Comparison of ENCODE assay signal across 27 mouse cellular contexts in the genomic region with DNA sequence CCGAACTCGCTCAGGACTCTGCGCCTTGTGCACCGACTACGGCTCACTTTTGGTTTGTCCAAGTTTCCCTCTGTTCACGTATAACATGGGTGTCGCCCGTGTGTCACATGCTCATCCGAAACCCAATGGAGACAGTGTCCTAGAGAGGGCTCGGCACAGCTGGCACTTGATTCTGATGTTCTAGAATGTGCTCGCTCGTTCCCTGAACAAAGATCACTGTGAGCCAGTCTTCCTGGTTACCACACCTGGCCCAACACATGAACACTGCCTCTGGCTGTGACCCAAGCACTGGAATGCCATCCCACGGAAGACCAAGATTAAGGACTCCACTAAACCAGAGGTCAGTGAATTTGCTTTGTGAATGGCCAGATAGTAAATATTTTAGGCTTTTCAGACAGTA. TPM values are rescaled to one million over a fixed set of nuclear protein-coding genes. Genes with fewer than 3 reads are reported as not detected.
DNase-seq lines count a peak whose midpoint lies in the region; ATAC-seq and TF ChIP-seq lines count a peak whose summit lies in the region.
"Had no signal": no experiment of that assay in that cellular context is flagged by ENCODE, and none has a peak within 500 bp of the region (broad histone marks: within the 10 kb centered on the region; RNA-seq: fewer than 3 reads in every experiment).

No protein-coding gene starts in this region.

- H3K4me3 ChIP-seq in layer of hippocampus, adult 2 months: no peak overlapping the region
- H3K4me3 ChIP-seq in testis, adult 2 months (ENCODE audit: control insufficient read depth, low read depth, low read length): peak overlapping the region; percentile 75
- H3K4me3 ChIP-seq in intestine, embryonic 15.5 days (replicated peaks): no peak overlapping the region
- no peak overlapping the region for H3K4me3 ChIP-seq in stomach, postnatal 0 days (ENCODE audit: low read depth, low read length)
- H3K4me3 ChIP-seq: forebrain, embryonic 10.5 days; heart, embryonic 12.5 days; hindbrain, embryonic 10.5 days; limb, embryonic 13.5 days; liver, embryonic 13.5 days; midbrain, embryonic 15.5 days; neural tube, embryonic 13.5 days had no signal

- no peak overlapping the region for H3K4me2 ChIP-seq in intestine, embryonic 15.5 days (replicated peaks)
- no peak overlapping the region for H3K4me2 ChIP-seq in stomach, postnatal 0 days (replicated peaks; ENCODE audit: low read depth)
- H3K4me2 ChIP-seq: heart, embryonic 12.5 days; limb, embryonic 13.5 days; liver, embryonic 13.5 days; midbrain, embryonic 15.5 days; neural tube, embryonic 13.5 days had no signal

- no peak overlapping the region for H3K9ac ChIP-seq in intestine, embryonic 15.5 days
- no peak overlapping the region for H3K9ac ChIP-seq in stomach, postnatal 0 days (ENCODE audit: low read length)
- H3K9ac ChIP-seq: heart, embryonic 12.5 days; limb, embryonic 13.5 days; liver, embryonic 13.5 days; midbrain, embryonic 15.5 days; neural tube, embryonic 13.5 days had no signal

- ATAC-seq in intestine, embryonic 15.5 days: peak; percentile 32; the same call in 1 of the 2 replicates
- ATAC-seq in stomach, postnatal 0 days (ENCODE audit: low FRiP score, low TSS enrichment): peak; percentile 73
- ATAC-seq: forebrain, embryonic 16.5 days; hindbrain, embryonic 16.5 days; midbrain, embryonic 15.5 days had no signal

- WGBS in intestine, embryonic 15.5 days: 78% methylated on average over 13 of the region's 13 CpGs
- 72% methylated on average over 13 of the region's 13 CpGs for WGBS in stomach, postnatal 0 days

- H3K9me3 ChIP-seq in intestine, embryonic 15.5 days: no peaks in the 10 kb centered on the region
- no peaks in the 10 kb centered on the region for H3K9me3 ChIP-seq in stomach, postnatal 0 days (ENCODE audit: control insufficient read depth, low read length)
- H3K9me3 ChIP-seq: forebrain, embryonic 10.5 days; heart, embryonic 12.5 days; hindbrain, embryonic 10.5 days; limb, embryonic 13.5 days; liver, embryonic 13.5 days; midbrain, embryonic 15.5 days; neural tube, embryonic 13.5 days had no signal

- H3K27me3 ChIP-seq in testis, adult 2 months (ENCODE audit: control insufficient read depth, insufficient read depth, low read length): no peaks in the 10 kb centered on the region
- no peaks in the 10 kb centered on the region for H3K27me3 ChIP-seq in intestine, embryonic 15.5 days (replicated peaks)
- H3K27me3 ChIP-seq in stomach, postnatal 0 days (ENCODE audit: control insufficient read depth, insufficient read depth, low read length): no peaks in the 10 kb centered on the region
- H3K27me3 ChIP-seq: limb, embryonic 13.5 days; midbrain, embryonic 15.5 days; neural tube, embryonic 13.5 days had no signal

- no peak for TF ChIP-seq EP300 in stomach, postnatal 0 days (optimal IDR thresholded peaks at IDR 0.05)

- no peak for TF ChIP-seq CTCF in layer of hippocampus, adult 2 months (conservative IDR thresholded peaks at IDR 0.05)
- no peak for TF ChIP-seq CTCF in testis, adult 2 months (IDR thresholded peaks at IDR 0.05; ENCODE audit: control insufficient read depth, insufficient read depth, insufficient replicate concordance, low read depth, low read length)
- TF ChIP-seq CTCF in stomach, postnatal 0 days (IDR thresholded peaks at IDR 0.05; ENCODE audit: low read depth): no peak

- peak; percentile 45; the same call in 1 of the 2 replicates for TF ChIP-seq POLR2A in testis, adult 2 months (IDR thresholded peaks at IDR 0.05; ENCODE audit: control insufficient read depth, low read depth, low read length)

- H3K36me3 ChIP-seq in testis, adult 2 months (ENCODE audit: control insufficient read depth, insufficient read depth, low read length): no peaks in the 10 kb centered on the region
- H3K36me3 ChIP-seq in intestine, embryonic 15.5 days: peaks cover 4% of the 10 kb centered on the region; the same call in 1 of the 2 replicates
- H3K36me3 ChIP-seq in stomach, postnatal 0 days (ENCODE audit: control insufficient read depth, insufficient read depth, low read length): no peaks in the 10 kb centered on the region; the same call in 1 of the 2 replicates
- H3K36me3 ChIP-seq: liver, embryonic 13.5 days; midbrain, embryonic 15.5 days had no signal

- no peak for DNase-seq in layer of hippocampus, adult 2 months (ENCODE audit: low spot score in 2 of 2)
- no peak for DNase-seq in layer of hippocampus, postnatal 36 days
- no peak for DNase-seq in testis, postnatal 10 days (ENCODE audit: low spot score)
- peak; percentile 58 for DNase-seq in stomach, postnatal 0 days (ENCODE audit: low spot score)
- DNase-seq in retina, postnatal 1 day: no peak
- no peak for DNase-seq in cerebellum, postnatal 36 days
- DNase-seq: adrenal gland, postnatal 25 days; cerebellum, adult 9-10 months; gastrocnemius, postnatal 14 days; heart, adult 18-20 months; heart, postnatal 10 days; liver, embryonic 13.5 days; right cerebral cortex, adult 18-20 months; right cerebral cortex, postnatal 4 days; thymus, postnatal 14 days had no signal

- peaks cover 6% of the 10 kb centered on the region; the same call in 1 of the 2 replicates for H3K4me1 ChIP-seq in testis, adult 2 months (ENCODE audit: control insufficient read depth, insufficient read depth, low read length)
- H3K4me1 ChIP-seq in intestine, embryonic 15.5 days (replicated peaks): peaks cover 23% of the 10 kb centered on the region; the same call in 1 of the 2 replicates
- 0 out of 2 replicates have a peak, but pooled peaks cover 5% of the 10 kb centered on the region for H3K4me1 ChIP-seq in stomach, postnatal 0 days (replicated peaks; ENCODE audit: control insufficient read depth, insufficient read depth)
- H3K4me1 ChIP-seq: heart, embryonic 12.5 days; liver, embryonic 13.5 days; midbrain, embryonic 15.5 days had no signal

- H3K27ac ChIP-seq in layer of hippocampus, adult 2 months: peak overlapping the region; percentile 25; the same call in 1 of the 2 replicates
- H3K27ac ChIP-seq in testis, adult 2 months (ENCODE audit: control insufficient read depth, insufficient read depth, low read depth, low read length): no peak overlapping the region
- H3K27ac ChIP-seq in intestine, embryonic 15.5 days: no peak overlapping the region
- H3K27ac ChIP-seq in stomach, postnatal 0 days (replicated peaks): no peak overlapping the region
- H3K27ac ChIP-seq: hindbrain, embryonic 10.5 days; liver, embryonic 13.5 days; midbrain, embryonic 15.5 days; neural tube, embryonic 13.5 days had no signal

RNA-seq across cellular contexts. Expression of gene Spsb1, which starts 45.3 kb away (rescaled TPM):
- 10 to 100 TPM; 30.3 to 33.3 TPM for total RNA-seq in layer of hippocampus, adult 2 months (2021)
- total RNA-seq in layer of hippocampus, postnatal 36 days (2021): 10 to 100 TPM; 24.1 to 34.9 TPM
- 71.5 and 79.1 TPM in 2 replicates for polyA plus RNA-seq in testis, adult 2 months (2012; rRNA removed)
- 17.0 and 18.2 TPM in 2 replicates for polyA plus RNA-seq in intestine, embryonic 15.5 days (2015; fragmentation: Nextera tagmentation; extraction: Ambion mirVana)
- 10.0 and 13.1 TPM in 2 replicates for polyA plus RNA-seq in stomach, postnatal 0 days (2015; fragmentation: Nextera tagmentation; extraction: Ambion mirVana)
- total RNA-seq: common myeloid progenitor, adult 5-6 weeks; megakaryocyte-erythroid progenitor cell, adult 5-6 weeks had no signal
